Mouse (Mus musculus): ENCODE results near the gene Slc26a1. TPM values are rescaled to one million over a fixed set of nuclear protein-coding genes. Genes with fewer than 3 reads are reported as not detected.

Gene Slc26a1
- polyA plus RNA-seq, 1 experiment = 0.89 TPM

GRCm38 (mm10) chr5:108626050-108626660, 49.2 kb downstream of the Slc26a1 start:
- no peak for TF ChIP-seq GATA1 (IDR thresholded peaks at IDR 0.05; ENCODE audit: low read length)

DNA sequence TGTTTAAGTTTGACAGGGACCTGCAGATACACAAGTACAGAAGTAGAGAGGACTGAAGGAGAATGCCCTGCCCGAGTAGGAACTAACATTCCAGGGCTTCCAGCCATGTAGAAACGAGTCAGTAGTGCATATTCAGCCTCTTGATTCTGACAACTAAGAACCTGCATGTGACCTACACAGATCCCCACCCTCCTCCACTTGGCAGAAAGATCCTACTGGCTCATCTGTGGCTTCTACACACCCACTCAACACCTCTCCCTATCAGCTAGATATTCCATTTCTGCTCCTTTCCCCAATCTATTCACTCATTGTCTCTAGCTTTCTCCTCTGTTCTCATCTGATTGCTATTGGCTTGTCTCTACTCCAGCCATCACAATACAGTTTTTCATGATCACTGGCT, 53.5 kb downstream of the Slc26a1 start:
- TF ChIP-seq GATA1 (IDR thresholded peaks at IDR 0.05; ENCODE audit: low read length) = no peak

Other genes starting within 250 kb of the Slc26a1 start
- gene Atp5k, start 241.1 kb downstream of the Slc26a1 start, polyA plus RNA-seq (2012) = 63.0 and 83.7 TPM in 2 replicates
- gene Mfsd7a, start 226.7 kb downstream of the Slc26a1 start, polyA plus RNA-seq (2012) = not detected in 2 replicates
- gene Pcgf3, start 214.3 kb downstream of the Slc26a1 start, polyA plus RNA-seq (2012) = 15.1 and 16.4 TPM in 2 replicates
- 0.09 and 0.13 TPM in 2 replicates for gene Cplx1, start 125.5 kb downstream of the Slc26a1 start, polyA plus RNA-seq (2012)
- gene Gak, start 45.8 kb downstream of the Slc26a1 start, polyA plus RNA-seq (2012) = 65.6 and 99.4 TPM in 2 replicates
- 2.1 and 4.4 TPM in 2 replicates for gene Tmem175, start 45.8 kb downstream of the Slc26a1 start, polyA plus RNA-seq (2012)
- gene Idua, start 15.2 kb downstream of the Slc26a1 start, polyA plus RNA-seq (2012) = 7.2 and 7.4 TPM in 2 replicates
- gene Dgkq, start 5.9 kb downstream of the Slc26a1 start, polyA plus RNA-seq (2012) = 4.2 and 5.0 TPM in 2 replicates
- gene Fgfrl1, start 16.8 kb upstream of the Slc26a1 start, polyA plus RNA-seq (2012) = 13.3 and 14.9 TPM in 2 replicates
- gene Rnf212, start 99.4 kb upstream of the Slc26a1 start, polyA plus RNA-seq (2012) = not detected in 2 replicates
- gene Tmed11, start 119.8 kb upstream of the Slc26a1 start, polyA plus RNA-seq (2012) = not detected in 2 replicates
- gene Vmn2r8, start 133.3 kb upstream of the Slc26a1 start, polyA plus RNA-seq (2012) = not detected in 2 replicates
- gene Vmn2r9, start 177.0 kb upstream of the Slc26a1 start, polyA plus RNA-seq (2012) = not detected in 2 replicates